Mouse (Mus musculus) adrenal gland, postnatal 10 days (tissue): ENCODE measurements around the gene Nms. TPM values are rescaled to one million over a fixed set of nuclear protein-coding genes. Genes with fewer than 3 reads are reported as not detected.

ENCODE experiments used
- DNase-seq: peaks from one replicate; pipeline ENCODE4 v3.0.0; 2021; ENCODE audit warnings: mixed read lengths
- long read RNA-seq, 2 experiments: library from polyadenylated mRNA; stranded (forward); transcript quantifications; one replicate each; pipeline ENCODE4 v2.0.0; 2021
- total RNA-seq, 2 experiments: library from RNA; stranded (reverse); gene quantifications; 2 replicates each; pipeline ENCODE4 v1.2.3; 2021

Gene Nms
- total RNA-seq, result not detected
- long read RNA-seq, experiment 1, result 0 reads
- long read RNA-seq, experiment 2, result 0 reads

- no peak for DNase-seq
These were observed at the start of gene Nms for GRCm38 (mm10) chr1:38938849-38939248. Nms (plus strand) TSS chr1:38939149.

GRCm38 (mm10) chr1:38891444-38891843 lies 47.5 kb upstream of the Nms start:
- DNase-seq, result no peak

GRCm38 (mm10) chr1:38893081-38893480 lies 45.9 kb upstream of the Nms start:
- DNase-seq, result no peak

- DNase-seq, result peak; percentile 62
These were observed 41.3 kb upstream of the Nms start, which contains the start of gene Chst10 for GRCm38 (mm10) chr1:38897431-38898248. Chst10 (minus strand) TSS chr1:38898161.

- no peak for DNase-seq
These were observed 36.4 kb upstream of the Nms start for GRCm38 (mm10) chr1:38902571-38902970.

GRCm38 (mm10) chr1:38903985-38904384 lies 35.0 kb upstream of the Nms start:
- no peak for DNase-seq

- DNase-seq, result no peak
These were observed 10.0 kb upstream of the Nms start for GRCm38 (mm10) chr1:38928996-38929395.

GRCm38 (mm10) chr1:38929468-38929867 lies 9.5 kb upstream of the Nms start:
- DNase-seq, result no peak

GRCm38 (mm10) chr1:38930767-38931166 lies 8.2 kb upstream of the Nms start:
- no peak for DNase-seq

- peak; percentile 41 for DNase-seq
These were observed 4.3 kb upstream of the Nms start for GRCm38 (mm10) chr1:38934668-38935067.

- peak; percentile 41 for DNase-seq
These were observed 2.2 kb upstream of the Nms start for GRCm38 (mm10) chr1:38936780-38937179.

GRCm38 (mm10) chr1:38939608-38940007 lies 659 bp downstream of the Nms start:
- peak; percentile 65 for DNase-seq

GRCm38 (mm10) chr1:38956457-38956856 lies 17.5 kb downstream of the Nms start:
- DNase-seq, result no peak

- no peak for DNase-seq
These were observed 30.2 kb downstream of the Nms start for GRCm38 (mm10) chr1:38969116-38969515.

GRCm38 (mm10) chr1:38971712-38972111 lies 32.8 kb downstream of the Nms start:
- no peak for DNase-seq

- peak; percentile 34 for DNase-seq
These were observed 34.1 kb downstream of the Nms start for GRCm38 (mm10) chr1:38972986-38973592.

GRCm38 (mm10) chr1:38979953-38980352 lies 41.0 kb downstream of the Nms start:
- no peak for DNase-seq

- DNase-seq, result no peak
These were observed 44.9 kb downstream of the Nms start for GRCm38 (mm10) chr1:38983870-38984269.

GRCm38 (mm10) chr1:38985308-38985707 lies 46.4 kb downstream of the Nms start, which contains the start of gene Pdcl3:
Pdcl3 (plus strand) TSS chr1:38985608.
- no peak for DNase-seq

GRCm38 (mm10) chr1:38987080-38987864 lies 48.3 kb downstream of the Nms start:
- peak; percentile 98 for DNase-seq

- no peak for DNase-seq
These were observed 48.9 kb downstream of the Nms start for GRCm38 (mm10) chr1:38987865-38988211.

GRCm38 (mm10) chr1:38988357-38988756 lies 49.4 kb downstream of the Nms start:
- no peak for DNase-seq

- no peak for DNase-seq
These were observed 53.4 kb downstream of the Nms start for GRCm38 (mm10) chr1:38992365-38992764.
